8 mouse cellular contexts compared by ENCODE assay signal in genomic region chr12:81594902-81595671, GRCm38 (mm10). TPM values are rescaled to one million over a fixed set of nuclear protein-coding genes. Genes with fewer than 3 reads are reported as not detected.
A peak's percentile ranks its signal among the peaks of the same experiment; 100 is the strongest.
DNase-seq lines count a peak whose midpoint lies in the region; ATAC-seq lines count a peak whose summit lies in the region.

Gene Med6, minus strand, starts transcription at chr12:81595008.

- intact Hi-C loops in heart, postnatal 14 days (cut with DNase I): loop anchor here (5.0 kb wide), 1 partner anchor 108 kb away; the partner anchor contains the start of gene Cox16

- peak within 1 kb of the TSS; percentile 77 for H3K9ac ChIP-seq in forebrain, embryonic 14.5 days (ENCODE audit: low read length)
- H3K9ac ChIP-seq in neural tube, embryonic 15.5 days (replicated peaks): peak within 1 kb of the TSS; percentile 70

- H3K27me3 ChIP-seq in forebrain, embryonic 14.5 days (replicated peaks; ENCODE audit: control insufficient read depth, insufficient read depth, low read length): 0 out of 2 replicates have a peak, but pooled peaks cover under 1% of the 10 kb centered on the region
- H3K27me3 ChIP-seq in neural tube, embryonic 15.5 days (replicated peaks): peaks cover 2% of the 10 kb centered on the region; the same call in 1 of the 2 replicates

- ATAC-seq in forebrain, embryonic 14.5 days: peak; percentile 99
- peak; percentile 99 for ATAC-seq in neural tube, embryonic 15.5 days (ENCODE audit: low FRiP score)

- 0 out of 2 replicates have a peak within 1 kb of the TSS, but pooled peaks have one; percentile 23 for H3K27ac ChIP-seq in forebrain, embryonic 14.5 days (ENCODE audit: low read depth, low read length)
- peak within 1 kb of the TSS; percentile 79 for H3K27ac ChIP-seq in neural tube, embryonic 15.5 days (replicated peaks)

- H3K4me2 ChIP-seq in forebrain, embryonic 14.5 days (ENCODE audit: low read length): peak within 1 kb of the TSS; percentile 79
- peak within 1 kb of the TSS; percentile 75 for H3K4me2 ChIP-seq in neural tube, embryonic 15.5 days

- DNase-seq in ES-CJ7 (ENCODE audit: low read depth, low spot score): peak; percentile 98
- peak; percentile 91 for DNase-seq in cerebellum, adult 11 months
- DNase-seq in forebrain, embryonic 14.5 days (ENCODE audit: low spot score): peak; percentile 98
- DNase-seq in heart, postnatal 14 days: peak; percentile 89 to 95
- DNase-seq in layer of hippocampus, adult 11-12 months (ENCODE audit: low spot score): peak; percentile 92
- peak; percentile 95 to 97 for DNase-seq in lung, adult 18-20 months
- DNase-seq in testis, postnatal 14 days (ENCODE audit: low spot score): peak; percentile 94

- H3K4me3 ChIP-seq in forebrain, embryonic 14.5 days (ENCODE audit: low read depth, low read length): peak within 1 kb of the TSS; percentile 71
- peak within 1 kb of the TSS; percentile 79 for H3K4me3 ChIP-seq in neural tube, embryonic 15.5 days (replicated peaks)

- WGBS in forebrain, embryonic 14.5 days: 4% methylated on average over 36 of the region's 36 CpGs
- 4% methylated on average over 36 of the region's 36 CpGs for WGBS in neural tube, embryonic 15.5 days

- H3K36me3 ChIP-seq in forebrain, embryonic 14.5 days (ENCODE audit: control insufficient read depth, insufficient read depth, low read length): peaks cover 4% of the 10 kb centered on the region
- peaks cover 9% of the 10 kb centered on the region; the same call in 1 of the 2 replicates for H3K36me3 ChIP-seq in neural tube, embryonic 15.5 days

- H3K4me1 ChIP-seq in forebrain, embryonic 14.5 days (ENCODE audit: control insufficient read depth, insufficient read depth, low read length): peaks cover 4% of the 10 kb centered on the region; the same call in 1 of the 2 replicates
- H3K4me1 ChIP-seq in neural tube, embryonic 15.5 days: peaks cover 9% of the 10 kb centered on the region

- no peaks in the 10 kb centered on the region for H3K9me3 ChIP-seq in forebrain, embryonic 14.5 days (replicated peaks; ENCODE audit: control insufficient read depth, low read length)
- H3K9me3 ChIP-seq in neural tube, embryonic 15.5 days (replicated peaks): no peaks in the 10 kb centered on the region

RNA-seq across cellular contexts. Expression of gene Med6, which starts in this region (rescaled TPM):
- 56.5 and 59.3 TPM in 2 replicates for polyA plus RNA-seq in forebrain, embryonic 14.5 days (2014; fragmentation: Nextera tagmentation; extraction: Ambion mirVana)
- total RNA-seq in heart, postnatal 14 days (2021): 10 to 100 TPM; 13.6 to 15.9 TPM
- 37.6 and 43.5 TPM in 2 replicates for polyA plus RNA-seq in neural tube, embryonic 15.5 days (2015; fragmentation: Nextera tagmentation; extraction: Ambion mirVana)

Comparison
In these comparisons a context has a peak if more than half of its experiments do, and no peak if none do; other contexts are left out.
1. Peak in every context shown above with its lines: DNase-seq, ATAC-seq, H3K4me3 ChIP-seq and H3K27ac ChIP-seq.